Mouse (Mus musculus) heart, embryonic 14.5 days (tissue): ENCODE data around the gene Pcsk1n. TPM values are rescaled to one million over a fixed set of nuclear protein-coding genes. Genes with fewer than 3 reads are reported as not detected.

Experiments
- ATAC-seq: fragments of 200-750 bp; cut with Nextera tagmentation; 2 replicates; pipeline ENCODE4 v1.8.0; 2017; ENCODE audit warnings: low read depth, moderate TSS enrichment; ENCODE audit not compliant: insufficient number of reproducible peaks, insufficient read depth, low FRiP score
- H3K27ac ChIP-seq, 2 experiments: fragments of 200-500 bp in 1 of 2; fragments of 300-500 bp in 1 of 2; sonication (generic) in 1 of 2; replicated peaks in 1 of 2; 2 replicates each; pipeline ENCODE4 v1.5.1; 2012 to 2014; ENCODE audit warnings: low read depth in 2 of 2, low read length in 2 of 2, control low read depth in 1 of 2, mild to moderate bottlenecking in 1 of 2, mixed read lengths in 1 of 2; ENCODE audit not compliant: control insufficient read depth in 1 of 2, insufficient read depth in 1 of 2
- H3K27me3 ChIP-seq: fragments of 300-500 bp; sonication (generic); 2 replicates; pipeline ENCODE4 v1.6.1; 2014; ENCODE audit warnings: mild to moderate bottlenecking, low read length, control low read depth; ENCODE audit not compliant: control insufficient read depth, insufficient read depth
- H3K36me3 ChIP-seq: fragments of 300-500 bp; sonication (generic); 2 replicates; pipeline ENCODE4 v1.6.1; 2014; ENCODE audit warnings: mild to moderate bottlenecking, control low read depth, low read length, mixed read lengths; ENCODE audit not compliant: control insufficient read depth, insufficient read depth
- H3K4me1 ChIP-seq, 2 experiments: fragments of 200-500 bp in 1 of 2; fragments of 300-500 bp in 1 of 2; sonication (generic) in 1 of 2; 2 replicates each; pipeline ENCODE4 v1.6.1; 2012 to 2014; ENCODE audit warnings: low read length in 2 of 2, control low read depth in 1 of 2, mixed read lengths in 1 of 2; ENCODE audit not compliant: control insufficient read depth in 2 of 2, insufficient read depth in 2 of 2
- H3K4me2 ChIP-seq: fragments of 300-500 bp; sonication (generic); 2 replicates; pipeline ENCODE4 v1.6.1; 2014; ENCODE audit warnings: mild to moderate bottlenecking, low read length
- H3K4me3 ChIP-seq, 2 experiments: fragments of 200-500 bp in 1 of 2; fragments of 300-500 bp in 1 of 2; sonication (generic) in 1 of 2; 2 replicates each; pipeline ENCODE4 v1.5.1; 2012 to 2014; ENCODE audit warnings: low read length in 2 of 2, mild to moderate bottlenecking in 2 of 2, control low read depth in 1 of 2, low read depth in 1 of 2, moderate library complexity in 1 of 2; ENCODE audit not compliant: control insufficient read depth in 1 of 2, insufficient read depth in 1 of 2
- H3K9ac ChIP-seq: fragments of 300-500 bp; sonication (generic); 2 replicates; pipeline ENCODE4 v1.6.1; 2014; ENCODE audit warnings: mild to moderate bottlenecking, low read length
- H3K9me3 ChIP-seq: fragments of 300-500 bp; sonication (generic); 2 replicates; pipeline ENCODE4 v1.6.1; 2016; ENCODE audit warnings: low read length, control low read depth; ENCODE audit not compliant: control insufficient read depth
- WGBS: fragments of 180-500 bp; shearing (Covaris S2); extraction: QIAGEN DNeasy Blood & Tissue Kit; methylation state at CpG from one replicate; pipeline ENCODE4 v1.1.7; 2014; 5-methylcytosine and 5-hydroxymethylcytosine counted together
- polyA plus RNA-seq: library from polyadenylated mRNA; unstranded; fragments of >200 nt; fragmentation: Nextera tagmentation; extraction: Ambion mirVana; gene quantifications from 2 replicates; pipeline ENCODE4 v1.2.1, GENCODE M21; 2014

Pcsk1n gene
- polyA plus RNA-seq, 1 experiment from 2014 or later: 0.63 TPM

DNA sequence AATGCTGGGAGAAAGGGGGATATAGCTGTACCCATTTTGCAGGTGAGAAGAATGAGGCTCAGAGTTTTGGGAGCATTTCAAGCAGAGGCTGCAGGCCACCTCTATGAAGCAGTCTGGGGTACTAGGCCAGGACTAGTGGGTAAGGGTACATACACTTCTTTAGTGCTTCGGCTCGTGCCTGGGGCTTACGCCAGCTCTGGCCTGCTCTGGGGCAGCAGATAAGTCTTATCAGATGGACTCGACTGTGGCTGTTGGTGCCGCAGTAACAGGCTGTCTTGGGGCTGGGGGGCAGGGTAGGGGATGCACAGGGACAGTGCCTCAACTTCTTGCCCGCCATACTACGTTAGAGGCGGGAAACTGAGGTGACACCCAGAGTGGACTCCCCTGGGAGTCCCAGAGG lies 48.6 kb downstream of the Pcsk1n start:
- 54% methylated on average over 8 of the region's 8 CpGs for WGBS
- Histone ChIP-seq H3K36me3 (no peaks in the 10 kb centered on the region), H3K4me2 (no peak overlapping the region), H3K4me1 (no peaks in the 10 kb centered on the region), H3K9me3 (no peaks in the 10 kb centered on the region), H3K27me3 (no peaks in the 10 kb centered on the region), H3K27ac (no peak overlapping the region), H3K4me3 (no peak overlapping the region), H3K9ac (no peak overlapping the region)
- ATAC-seq: no peak; the same call in 1 of the 2 replicates

GRCm38 (mm10) chrX:7968899-7969298 lies 49.3 kb downstream of the Pcsk1n start:
- 75% methylated on average over 3 of the region's 3 CpGs for WGBS
- Histone ChIP-seq H3K36me3 (no peaks in the 10 kb centered on the region), H3K4me2 (no peak overlapping the region), H3K4me1 (no peaks in the 10 kb centered on the region), H3K9ac (no peak overlapping the region), H3K27me3 (no peaks in the 10 kb centered on the region), H3K9me3 (no peaks in the 10 kb centered on the region), H3K27ac (no peak overlapping the region), H3K4me3 (no peak overlapping the region)
- no peak for ATAC-seq

GRCm38 (mm10) chrX:7971292-7971691 lies 51.7 kb downstream of the Pcsk1n start:
- Histone ChIP-seq H3K4me1 (no peaks in the 10 kb centered on the region), H3K27me3 (no peaks in the 10 kb centered on the region), H3K4me3 (no peak overlapping the region), H3K9me3 (no peaks in the 10 kb centered on the region), H3K27ac (no peak overlapping the region), H3K9ac (no peak overlapping the region), H3K4me2 (no peak overlapping the region), H3K36me3 (no peaks in the 10 kb centered on the region)
- WGBS: 36% methylated on average over 4 of the region's 4 CpGs
- no peak for ATAC-seq

Other genes with a start within 250 kb of the Pcsk1n start
- gene Plp2, start 248.4 kb upstream of the Pcsk1n start, polyA plus RNA-seq: 194 and 196 TPM in 2 replicates
- 0.54 and 0.74 TPM in 2 replicates for gene Magix, start 238.6 kb upstream of the Pcsk1n start, polyA plus RNA-seq
- 33.5 TPM in 2 replicates for gene Gpkow, start 222.7 kb upstream of the Pcsk1n start, polyA plus RNA-seq
- gene Wdr45, start 205.5 kb upstream of the Pcsk1n start, polyA plus RNA-seq: 18.5 and 24.0 TPM in 2 replicates
- gene Gm45208, start 197.6 kb upstream of the Pcsk1n start, polyA plus RNA-seq: not detected in 2 replicates
- gene Praf2, start 191.4 kb upstream of the Pcsk1n start, polyA plus RNA-seq: 36.3 and 40.8 TPM in 2 replicates
- gene Ccdc120, start 168.9 kb upstream of the Pcsk1n start, polyA plus RNA-seq: 4.7 and 5.9 TPM in 2 replicates
- gene Tfe3, start 157.3 kb upstream of the Pcsk1n start, polyA plus RNA-seq: 13.1 and 14.5 TPM in 2 replicates
- 25.0 and 26.6 TPM in 2 replicates for gene Gripap1, start 130.1 kb upstream of the Pcsk1n start, polyA plus RNA-seq
- 1.8 and 1.9 TPM in 2 replicates for gene Kcnd1, start 97.5 kb upstream of the Pcsk1n start, polyA plus RNA-seq
- gene Otud5, start 78.5 kb upstream of the Pcsk1n start, polyA plus RNA-seq: 16.2 and 19.9 TPM in 2 replicates
- 3.8 and 4.9 TPM in 2 replicates for gene Pim2, start 41.6 kb upstream of the Pcsk1n start, polyA plus RNA-seq
- 15.2 and 18.3 TPM in 2 replicates for gene Slc35a2, start 35.8 kb upstream of the Pcsk1n start, polyA plus RNA-seq
- 61.9 and 65.1 TPM in 2 replicates for gene Pqbp1, start 20.6 kb upstream of the Pcsk1n start, polyA plus RNA-seq
- gene Timm17b, start 20.5 kb upstream of the Pcsk1n start, polyA plus RNA-seq: 132 and 159 TPM in 2 replicates
- not detected in 2 replicates for gene Gm10491, start 12.0 kb upstream of the Pcsk1n start, polyA plus RNA-seq
- not detected in 2 replicates for gene Gm10490, start 10.3 kb upstream of the Pcsk1n start, polyA plus RNA-seq
- not detected in 2 replicates for gene Eras, start 8.8 kb downstream of the Pcsk1n start, polyA plus RNA-seq
- gene Hdac6, start 28.1 kb downstream of the Pcsk1n start, polyA plus RNA-seq: 25.3 and 26.5 TPM in 2 replicates
- 0.24 and 0.54 TPM in 2 replicates for gene Gata1, start 58.2 kb downstream of the Pcsk1n start, polyA plus RNA-seq
- gene Glod5, start 98.7 kb downstream of the Pcsk1n start, polyA plus RNA-seq: not detected in 2 replicates
- gene Suv39h1, start 154.9 kb downstream of the Pcsk1n start, polyA plus RNA-seq: 28.4 and 28.9 TPM in 2 replicates
- 0.24 and 0.54 TPM in 2 replicates for gene Was, start 170.7 kb downstream of the Pcsk1n start, polyA plus RNA-seq
- 22.7 and 26.0 TPM in 2 replicates for gene Wdr13, start 213.1 kb downstream of the Pcsk1n start, polyA plus RNA-seq
- gene Rbm3, start 226.1 kb downstream of the Pcsk1n start, polyA plus RNA-seq: 317 and 375 TPM in 2 replicates